Mouse (Mus musculus): ENCODE measurements around the gene 2010111I01Rik. TPM values are rescaled to one million over a fixed set of nuclear protein-coding genes. Genes with fewer than 3 reads are reported as not detected.
"Not testable (repeated sequence)": the region's sequence is repeated elsewhere in the genome, so short reads cannot be mapped to it uniquely, and the experiment has no call there.

Gene 2010111I01Rik
- polyA plus RNA-seq, 1 experiment from 2014 or later = 17.2 TPM

DNA sequence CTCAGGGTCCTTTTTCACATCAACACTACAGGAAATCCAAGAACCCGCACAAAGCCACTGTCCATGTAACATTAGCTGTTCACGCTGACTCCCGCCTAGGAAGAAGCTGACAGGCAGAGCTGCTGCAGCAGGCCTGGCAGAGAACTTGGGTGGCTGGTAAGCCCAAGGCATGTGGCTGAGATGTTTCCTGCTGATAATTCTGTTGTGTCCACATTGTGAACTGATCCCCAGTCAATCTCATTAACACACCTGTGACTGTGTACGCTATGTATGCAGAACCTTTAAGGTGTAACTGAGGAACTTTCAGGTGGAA is 349.9 kb downstream of the 2010111I01Rik start:
- H3K4me1 ChIP-seq = peaks cover 23% of the 10 kb centered on the region
- no peak overlapping the region for H3K4me2 ChIP-seq
- no peaks in the 10 kb centered on the region for H3K9me3 ChIP-seq (replicated peaks)
- H3K9ac ChIP-seq = no peak overlapping the region
- H3K36me3 ChIP-seq = peaks cover 18% of the 10 kb centered on the region
- H3K4me3 ChIP-seq = no peak overlapping the region
- no peak for ATAC-seq
- H3K27ac ChIP-seq = peak overlapping the region; percentile 23; the same call in 1 of the 2 replicates
- no peaks in the 10 kb centered on the region for H3K27me3 ChIP-seq (replicated peaks)
- WGBS (ENCODE audit: insufficient replicate concordance) = 33% methylated on average over 4 of the region's 4 CpGs

- H3K27ac ChIP-seq; H3K9ac ChIP-seq; H3K4me3 ChIP-seq; H3K9me3 ChIP-seq (replicated peaks); H3K4me2 ChIP-seq; ATAC-seq; H3K27me3 ChIP-seq (replicated peaks): not testable (repeated sequence)
- 88% methylated on average over 4 of the region's 4 CpGs for WGBS (ENCODE audit: insufficient replicate concordance)
- Histone ChIP-seq H3K36me3 (peaks cover 18% of the 10 kb centered on the region), H3K4me1 (peaks cover 23% of the 10 kb centered on the region)
Measured at GRCm38 (mm10) chr13:63315111-63315510, 350.4 kb downstream of the 2010111I01Rik start.

DNA sequence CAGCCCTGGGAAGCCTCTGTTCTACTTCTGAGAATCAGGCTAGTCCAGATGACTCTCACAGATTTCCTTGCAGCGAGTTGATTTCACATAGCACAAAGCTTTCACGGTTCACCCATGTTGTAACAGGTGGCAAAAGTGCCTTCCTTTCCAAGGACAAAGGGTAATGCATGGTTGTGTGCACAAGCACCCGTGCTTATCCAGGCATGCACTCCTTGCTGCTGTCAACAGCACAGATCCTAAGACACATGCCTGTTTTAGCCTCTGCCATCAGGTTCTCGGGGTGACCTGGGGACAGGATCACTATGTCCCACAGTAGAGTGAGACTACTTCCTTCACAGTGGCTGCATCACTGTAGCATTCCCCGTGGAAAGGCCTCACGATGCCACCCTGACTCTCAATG is 351.1 kb downstream of the 2010111I01Rik start:
- H3K27ac ChIP-seq = no peak overlapping the region
- no peak overlapping the region for H3K9ac ChIP-seq
- 77% methylated on average over 6 of the region's 6 CpGs for WGBS (ENCODE audit: insufficient replicate concordance)
- no peaks in the 10 kb centered on the region for H3K27me3 ChIP-seq (replicated peaks)
- no peak overlapping the region for H3K4me2 ChIP-seq
- no peaks in the 10 kb centered on the region for H3K9me3 ChIP-seq (replicated peaks)
- H3K4me1 ChIP-seq = peaks cover 23% of the 10 kb centered on the region
- ATAC-seq = no peak
- H3K36me3 ChIP-seq = peaks cover 18% of the 10 kb centered on the region
- H3K4me3 ChIP-seq = no peak overlapping the region

- Histone ChIP-seq H3K4me2 (no peak overlapping the region), H3K4me3 (no peak overlapping the region), H3K27ac (no peak overlapping the region), H3K9me3 (replicated peaks) (no peaks in the 10 kb centered on the region), H3K9ac (no peak overlapping the region), H3K4me1 (peaks cover 23% of the 10 kb centered on the region), H3K36me3 (peaks cover 15% of the 10 kb centered on the region), H3K27me3 (replicated peaks) (no peaks in the 10 kb centered on the region)
- WGBS (ENCODE audit: insufficient replicate concordance) = 82% methylated on average over 5 of the region's 5 CpGs
- no peak for ATAC-seq
Measured at GRCm38 (mm10) chr13:63316407-63316806, 351.7 kb downstream of the 2010111I01Rik start.

- H3K27me3 ChIP-seq (replicated peaks) = no peaks in the 10 kb centered on the region
- no peaks in the 10 kb centered on the region for H3K9me3 ChIP-seq (replicated peaks)
- no peak for ATAC-seq
- H3K4me1 ChIP-seq = peaks cover 27% of the 10 kb centered on the region
- H3K36me3 ChIP-seq = peaks cover 10% of the 10 kb centered on the region
- H3K4me2 ChIP-seq = no peak overlapping the region
- H3K27ac ChIP-seq = no peak overlapping the region
- WGBS (ENCODE audit: insufficient replicate concordance) = 50% methylated on average over 7 of the region's 7 CpGs
- H3K4me3 ChIP-seq = no peak overlapping the region
- H3K9ac ChIP-seq = no peak overlapping the region
Measured at GRCm38 (mm10) chr13:63317681-63318104, 353.0 kb downstream of the 2010111I01Rik start.

DNA sequence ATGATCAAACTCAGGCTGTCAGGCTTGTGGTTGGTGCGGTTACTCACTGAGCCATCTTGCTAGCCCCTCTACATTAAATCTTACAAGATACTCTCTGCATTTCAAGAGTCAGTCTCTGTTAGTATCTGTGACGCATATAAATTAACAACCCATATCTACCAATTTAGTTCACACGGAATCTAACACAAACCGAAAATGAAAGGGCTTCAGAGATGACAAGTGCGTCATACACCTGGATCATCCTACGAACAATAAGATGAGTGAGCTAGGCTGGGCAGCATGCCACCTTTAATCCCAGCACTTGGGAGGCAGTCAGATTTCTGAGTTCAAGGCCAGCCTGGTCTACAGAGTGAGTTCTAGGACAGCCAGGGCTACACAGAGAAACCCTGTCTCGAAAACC is 355.1 kb downstream of the 2010111I01Rik start:
- H3K9me3 ChIP-seq (replicated peaks) = no peaks in the 10 kb centered on the region
- H3K36me3 ChIP-seq = peaks cover 10% of the 10 kb centered on the region
- no peaks in the 10 kb centered on the region for H3K27me3 ChIP-seq (replicated peaks)
- H3K4me3 ChIP-seq = no peak overlapping the region
- H3K4me1 ChIP-seq = peaks cover 19% of the 10 kb centered on the region
- 89% methylated on average over 7 of the region's 7 CpGs for WGBS (ENCODE audit: insufficient replicate concordance)
- H3K9ac ChIP-seq = no peak overlapping the region
- no peak overlapping the region for H3K27ac ChIP-seq
- H3K4me2 ChIP-seq = no peak overlapping the region
- ATAC-seq = no peak

GRCm38 (mm10) chr13:63321689-63322088 is 357.0 kb downstream of the 2010111I01Rik start:
- H3K27me3 ChIP-seq (replicated peaks) = no peaks in the 10 kb centered on the region
- ATAC-seq = no peak
- H3K27ac ChIP-seq = no peak overlapping the region
- H3K9me3 ChIP-seq (replicated peaks) = no peaks in the 10 kb centered on the region
- 75% methylated on average over 5 of the region's 5 CpGs for WGBS (ENCODE audit: insufficient replicate concordance)
- H3K4me3 ChIP-seq = no peak overlapping the region
- H3K9ac ChIP-seq = no peak overlapping the region
- H3K4me2 ChIP-seq = no peak overlapping the region
- H3K36me3 ChIP-seq = peaks cover 7% of the 10 kb centered on the region
- H3K4me1 ChIP-seq = peaks cover 34% of the 10 kb centered on the region

- no peak overlapping the region for H3K4me2 ChIP-seq
- peaks cover 31% of the 10 kb centered on the region for H3K4me1 ChIP-seq
- H3K9me3 ChIP-seq (replicated peaks) = no peaks in the 10 kb centered on the region
- H3K4me3 ChIP-seq = no peak overlapping the region
- 86% methylated on average over 6 of the region's 6 CpGs for WGBS (ENCODE audit: insufficient replicate concordance)
- no peak overlapping the region for H3K9ac ChIP-seq
- H3K27ac ChIP-seq = no peak overlapping the region
- no peaks in the 10 kb centered on the region for H3K27me3 ChIP-seq (replicated peaks)
- no peaks in the 10 kb centered on the region; the same call in 1 of the 2 replicates for H3K36me3 ChIP-seq
- no peak for ATAC-seq
Measured at GRCm38 (mm10) chr13:63322756-63323155, 358.1 kb downstream of the 2010111I01Rik start.

GRCm38 (mm10) chr13:63323286-63324075 is 358.8 kb downstream of the 2010111I01Rik start:
- no peak overlapping the region for H3K4me2 ChIP-seq
- peaks cover 27% of the 10 kb centered on the region for H3K4me1 ChIP-seq
- no peak overlapping the region for H3K4me3 ChIP-seq
- no peaks in the 10 kb centered on the region for H3K9me3 ChIP-seq (replicated peaks)
- 80% methylated on average over 9 of the region's 9 CpGs for WGBS (ENCODE audit: insufficient replicate concordance)
- H3K36me3 ChIP-seq = no peaks in the 10 kb centered on the region; the same call in 1 of the 2 replicates
- H3K27me3 ChIP-seq (replicated peaks) = no peaks in the 10 kb centered on the region
- H3K27ac ChIP-seq = no peak overlapping the region
- H3K9ac ChIP-seq = no peak overlapping the region
- ATAC-seq = no peak

GRCm38 (mm10) chr13:63324311-63324710 is 359.6 kb downstream of the 2010111I01Rik start:
- Histone ChIP-seq H3K9ac (no peak overlapping the region), H3K27me3 (replicated peaks) (no peaks in the 10 kb centered on the region), H3K9me3 (replicated peaks) (no peaks in the 10 kb centered on the region), H3K4me2 (no peak overlapping the region), H3K4me1 (peaks cover 27% of the 10 kb centered on the region), H3K36me3 (no peaks in the 10 kb centered on the region; the same call in 1 of the 2 replicates), H3K4me3 (no peak overlapping the region), H3K27ac (no peak overlapping the region)
- 70% methylated on average over 3 of the region's 3 CpGs for WGBS (ENCODE audit: insufficient replicate concordance)
- ATAC-seq = no peak

DNA sequence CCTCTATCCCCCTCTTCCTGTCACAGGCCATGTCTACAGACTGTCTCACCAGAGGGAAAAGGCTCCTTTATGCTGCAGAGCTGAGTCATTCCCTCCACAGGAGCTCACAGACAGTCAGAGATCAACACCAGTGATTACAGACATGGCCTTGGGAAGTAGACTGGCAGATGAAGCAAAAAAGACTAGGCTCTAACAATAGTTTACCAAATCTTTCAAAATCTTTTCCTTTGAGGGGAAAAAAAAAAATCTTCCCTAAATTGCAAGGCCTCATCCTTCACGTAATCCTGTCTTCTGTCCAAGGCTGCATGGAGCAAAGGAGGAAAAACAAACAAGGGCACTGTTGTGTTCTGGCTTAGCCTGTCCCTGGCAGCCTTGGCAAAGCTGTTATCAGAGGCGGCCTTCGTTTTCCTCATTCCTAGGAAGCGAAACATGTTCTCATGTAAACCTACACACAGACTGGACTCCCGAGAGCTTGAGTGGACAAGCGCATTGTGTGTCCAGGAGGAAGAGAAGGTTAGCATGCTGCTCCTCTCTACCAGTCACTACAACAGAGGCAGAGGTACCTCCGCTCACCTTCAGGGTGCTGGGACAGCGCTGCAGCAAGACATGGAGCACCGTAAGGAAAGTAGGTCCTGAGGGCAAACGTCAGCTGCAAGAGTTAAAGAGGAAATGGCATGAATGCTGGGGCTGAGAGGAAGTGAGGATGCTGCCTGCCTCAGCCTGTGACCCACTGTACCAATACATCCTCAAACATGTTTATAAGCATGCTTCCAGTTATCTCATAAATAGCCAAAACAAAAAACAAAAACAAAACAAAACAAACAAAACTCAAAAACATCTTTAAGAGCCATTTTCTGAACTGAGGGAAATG is 360.5 kb downstream of the 2010111I01Rik start:
- H3K4me2 ChIP-seq = no peak overlapping the region
- WGBS (ENCODE audit: insufficient replicate concordance) = 40% methylated on average over 10 of the region's 10 CpGs
- no peaks in the 10 kb centered on the region for H3K9me3 ChIP-seq (replicated peaks)
- peaks cover 27% of the 10 kb centered on the region for H3K4me1 ChIP-seq
- H3K36me3 ChIP-seq = peaks cover 4% of the 10 kb centered on the region
- H3K4me3 ChIP-seq = no peak overlapping the region
- H3K27me3 ChIP-seq (replicated peaks) = no peaks in the 10 kb centered on the region
- ATAC-seq = peak; percentile 42; the same call in 1 of the 2 replicates
- no peak overlapping the region; the same call in 1 of the 2 replicates for H3K27ac ChIP-seq
- H3K9ac ChIP-seq = no peak overlapping the region

GRCm38 (mm10) chr13:63326015-63326414 is 361.3 kb downstream of the 2010111I01Rik start:
- no peak overlapping the region for H3K27ac ChIP-seq
- no peak overlapping the region for H3K9ac ChIP-seq
- no peak overlapping the region for H3K4me3 ChIP-seq
- peaks cover 27% of the 10 kb centered on the region for H3K4me1 ChIP-seq
- H3K4me2 ChIP-seq = no peak overlapping the region
- 66% methylated on average over 2 of the region's 2 CpGs for WGBS (ENCODE audit: insufficient replicate concordance)
- H3K9me3 ChIP-seq (replicated peaks) = no peaks in the 10 kb centered on the region
- H3K27me3 ChIP-seq (replicated peaks) = no peaks in the 10 kb centered on the region
- peak; percentile 49; the same call in 1 of the 2 replicates for ATAC-seq
- H3K36me3 ChIP-seq = peaks cover 9% of the 10 kb centered on the region
